Mouse (Mus musculus) gastrocnemius, postnatal 14 days (tissue): ENCODE data around the gene Ldlr. TPM values are rescaled to one million over a fixed set of nuclear protein-coding genes. Genes with fewer than 3 reads are reported as not detected.
"Not testable (repeated sequence)": the region's sequence is repeated elsewhere in the genome, so short reads cannot be mapped to it uniquely, and the experiment has no call there.

Experiments used
- DNase-seq: peaks from one replicate; pipeline ENCODE4 v3.0.0; 2021; ENCODE audit warnings: mixed read lengths
- intact Hi-C: fragments of 180-260 bp; cut with DNase I; formaldehyde crosslinking; loops from one replicate; pipeline ENCODE4 v1.15.1; 2025; ENCODE audit warnings: low total_unique reads
- long read RNA-seq, 2 experiments: library from polyadenylated mRNA; stranded (forward); transcript quantifications; one replicate each; pipeline ENCODE4 v2.0.0; 2021
- total RNA-seq, 2 experiments: library from RNA; stranded (reverse); gene quantifications; 2 replicates each; pipeline ENCODE4 v1.2.3; 2021

The Ldlr gene
- total RNA-seq = 1 to 10 TPM; 4.5 to 9.5 TPM
- long read RNA-seq, experiment 1, partial matches to known transcripts = 0 of 1 reads
- long read RNA-seq, experiment 1, other reads (novel, unspliced or antisense) = 1 of 1 reads
- long read RNA-seq, experiment 2, full-length matches to known transcripts = 1 of 1 reads
- long read RNA-seq, experiment 2, partial matches to known transcripts = 0 of 1 reads
- long read RNA-seq, experiment 2, other reads (novel, unspliced or antisense) = 0 of 1 reads

GRCm38 (mm10) chr9:21723377-21724146 is at the start of gene Ldlr:
TSS of gene Ldlr (plus strand) at chr9:21723483.
- peak; percentile 89 for DNase-seq
- intact Hi-C loops = no loop called here

- intact Hi-C loops = no loop called here
- no peak for DNase-seq
These were observed 45.6 kb upstream of the Ldlr start for GRCm38 (mm10) chr9:21677706-21678105.

GRCm38 (mm10) chr9:21680448-21680847 is 42.8 kb upstream of the Ldlr start:
- intact Hi-C loops = no loop called here
- DNase-seq = no peak

- intact Hi-C loops = no loop called here
- DNase-seq = no peak
These were observed 40.5 kb upstream of the Ldlr start for GRCm38 (mm10) chr9:21682827-21683226.

GRCm38 (mm10) chr9:21683897-21684296 is 39.4 kb upstream of the Ldlr start:
- intact Hi-C loops = no loop called here
- DNase-seq = no peak

- no peak for DNase-seq
- intact Hi-C loops = no loop called here
These were observed 34.7 kb upstream of the Ldlr start for GRCm38 (mm10) chr9:21688554-21688953.

- no peak for DNase-seq
- intact Hi-C loops = loop anchor here (10.0 kb wide), 1 partner anchor 185 kb away; no protein-coding TSS in a partner anchor
These were observed 33.3 kb upstream of the Ldlr start for GRCm38 (mm10) chr9:21690031-21690430.

- intact Hi-C loops = loop anchor here (10.0 kb wide), 1 partner anchor 183 kb away; no protein-coding TSS in a partner anchor
- no peak for DNase-seq
These were observed 31.4 kb upstream of the Ldlr start for GRCm38 (mm10) chr9:21691862-21692261.

GRCm38 (mm10) chr9:21692491-21692890 is 30.8 kb upstream of the Ldlr start:
- intact Hi-C loops = loop anchor here (10.0 kb wide), 1 partner anchor 182 kb away; no protein-coding TSS in a partner anchor
- no peak for DNase-seq

GRCm38 (mm10) chr9:21694071-21694470 is 29.2 kb upstream of the Ldlr start:
- DNase-seq = no peak
- intact Hi-C loops = loop anchor here (10.0 kb wide), 1 partner anchor 181 kb away; no protein-coding TSS in a partner anchor

GRCm38 (mm10) chr9:21695229-21695792 is 28.0 kb upstream of the Ldlr start:
- intact Hi-C loops = loop anchor here (10.0 kb wide), 1 partner anchor 179 kb away; no protein-coding TSS in a partner anchor
- DNase-seq = no peak

- DNase-seq = no peak
- intact Hi-C loops = loop anchor here (10.0 kb wide), 1 partner anchor 178 kb away; no protein-coding TSS in a partner anchor
These were observed 26.2 kb upstream of the Ldlr start for GRCm38 (mm10) chr9:21697121-21697520.

- intact Hi-C loops = loop anchor here (10.0 kb wide), 1 partner anchor 176 kb away; no protein-coding TSS in a partner anchor
These were observed 24.0 kb upstream of the Ldlr start for GRCm38 (mm10) chr9:21699280-21699679.

GRCm38 (mm10) chr9:21701091-21701490 is 22.2 kb upstream of the Ldlr start:
- intact Hi-C loops = no loop called here
- DNase-seq = no peak

More at GRCm38 (mm10) chr9:21699280-21699679, 24.0 kb upstream of the Ldlr start:
- not testable (repeated sequence) for DNase-seq

- intact Hi-C loops = no loop called here
- DNase-seq = no peak
These were observed 19.8 kb upstream of the Ldlr start for GRCm38 (mm10) chr9:21703494-21703893.

- DNase-seq = no peak
- intact Hi-C loops = no loop called here
These were observed 17.2 kb upstream of the Ldlr start for GRCm38 (mm10) chr9:21706085-21706484.

- intact Hi-C loops = no loop called here
- no peak for DNase-seq
These were observed 16.6 kb upstream of the Ldlr start for GRCm38 (mm10) chr9:21706586-21707265.

- intact Hi-C loops = no loop called here
These were observed 13.9 kb upstream of the Ldlr start for GRCm38 (mm10) chr9:21709340-21709739.

GRCm38 (mm10) chr9:21715298-21715697 is 8.0 kb upstream of the Ldlr start:
- no peak for DNase-seq
- intact Hi-C loops = no loop called here

More at GRCm38 (mm10) chr9:21709340-21709739, 13.9 kb upstream of the Ldlr start:
- no peak for DNase-seq

- intact Hi-C loops = no loop called here
- DNase-seq = no peak
These were observed 6.3 kb upstream of the Ldlr start for GRCm38 (mm10) chr9:21717015-21717414.
